9 mouse cellular contexts compared by ENCODE assay signal in genomic region chr15:27786418-27786817, GRCm38 (mm10).
DNase-seq lines count a peak whose midpoint lies in the region; ATAC-seq lines count a peak whose summit lies in the region.
"Had no signal": no experiment of that assay in that cellular context is flagged by ENCODE, and none has a peak within 500 bp of the region (broad histone marks: within the 10 kb centered on the region; RNA-seq: fewer than 3 reads in every experiment).

No protein-coding gene starts in this region.

- no peak overlapping the region; the same call in 1 of the 2 replicates for H3K4me3 ChIP-seq in lung, embryonic 16.5 days (ENCODE audit: low read length)
- no peak overlapping the region for H3K4me3 ChIP-seq in forebrain, embryonic 15.5 days
- peak overlapping the region; percentile 38 for H3K4me3 ChIP-seq in intestine, embryonic 15.5 days (replicated peaks)
- H3K4me3 ChIP-seq: liver, embryonic 15.5 days had no signal

- peak overlapping the region; percentile 49 for H3K4me2 ChIP-seq in lung, embryonic 16.5 days (ENCODE audit: low read depth, low read length)
- 0 out of 2 replicates have a peak overlapping the region, but pooled peaks have one; percentile 7 for H3K4me2 ChIP-seq in forebrain, embryonic 15.5 days (replicated peaks)
- peak overlapping the region; percentile 54 for H3K4me2 ChIP-seq in intestine, embryonic 15.5 days (replicated peaks)
- H3K4me2 ChIP-seq: liver, embryonic 15.5 days had no signal

- no peak overlapping the region for H3K9ac ChIP-seq in lung, embryonic 16.5 days (ENCODE audit: low read length)
- no peak overlapping the region for H3K9ac ChIP-seq in forebrain, embryonic 15.5 days (replicated peaks)
- peak overlapping the region; percentile 29; the same call in 1 of the 2 replicates for H3K9ac ChIP-seq in intestine, embryonic 15.5 days
- H3K9ac ChIP-seq: liver, embryonic 15.5 days had no signal

- no peaks in the 10 kb centered on the region for H3K27me3 ChIP-seq in lung, embryonic 16.5 days (ENCODE audit: control insufficient read depth, insufficient read depth, low read depth, low read length)
- no peaks in the 10 kb centered on the region for H3K27me3 ChIP-seq in forebrain, embryonic 15.5 days
- H3K27me3 ChIP-seq in intestine, embryonic 15.5 days (replicated peaks) = no peaks in the 10 kb centered on the region
- H3K27me3 ChIP-seq: liver, embryonic 15.5 days had no signal

- H3K27ac ChIP-seq in lung, embryonic 16.5 days (ENCODE audit: low read length) = peak overlapping the region; percentile 44; the same call in 1 of the 2 replicates
- H3K27ac ChIP-seq in forebrain, embryonic 15.5 days (replicated peaks) = 0 out of 2 replicates have a peak overlapping the region, but pooled peaks have one; percentile 9
- peak overlapping the region; percentile 20; the same call in 1 of the 2 replicates for H3K27ac ChIP-seq in intestine, embryonic 15.5 days
- H3K27ac ChIP-seq: liver, embryonic 15.5 days had no signal

- H3K4me1 ChIP-seq in lung, embryonic 16.5 days (replicated peaks; ENCODE audit: control insufficient read depth, insufficient read depth, low read length) = peaks cover 67% of the 10 kb centered on the region
- peaks cover 88% of the 10 kb centered on the region for H3K4me1 ChIP-seq in forebrain, embryonic 15.5 days
- peaks cover 50% of the 10 kb centered on the region for H3K4me1 ChIP-seq in intestine, embryonic 15.5 days (replicated peaks)

- intact Hi-C loops in gastrocnemius, postnatal 36 days (cut with DNase I) = no loop called here

- no peaks in the 10 kb centered on the region for H3K9me3 ChIP-seq in lung, embryonic 16.5 days (ENCODE audit: control insufficient read depth, low read length)
- no peaks in the 10 kb centered on the region for H3K9me3 ChIP-seq in forebrain, embryonic 15.5 days
- no peaks in the 10 kb centered on the region for H3K9me3 ChIP-seq in intestine, embryonic 15.5 days
- H3K9me3 ChIP-seq: liver, embryonic 15.5 days had no signal

- no peak for DNase-seq in lung, postnatal 25 days (ENCODE audit: low spot score)
- DNase-seq in skeletal muscle tissue, adult 2 months (ENCODE audit: low read depth, low spot score) = peak; percentile 44
- DNase-seq in gastrocnemius, postnatal 4 days (ENCODE audit: low spot score in 2 of 2) = no peak
- DNase-seq in gastrocnemius, postnatal 36 days = no peak
- DNase-seq in spleen, postnatal 4 days (ENCODE audit: low spot score in 2 of 2) = no peak

- 53% methylated on average over 11 of the region's 11 CpGs for WGBS in lung, embryonic 16.5 days
- 43% methylated on average over 11 of the region's 11 CpGs for WGBS in forebrain, embryonic 15.5 days
- WGBS in intestine, embryonic 15.5 days = 51% methylated on average over 11 of the region's 11 CpGs

- no peak for ATAC-seq in lung, embryonic 16.5 days (ENCODE audit: low read depth)
- ATAC-seq in forebrain, embryonic 15.5 days (replicated peaks) = no peak
- ATAC-seq in intestine, embryonic 15.5 days = no peak

- H3K36me3 ChIP-seq in lung, embryonic 16.5 days (ENCODE audit: control insufficient read depth, insufficient read depth, low read length) = no peaks in the 10 kb centered on the region
- H3K36me3 ChIP-seq in forebrain, embryonic 15.5 days = no peaks in the 10 kb centered on the region
- H3K36me3 ChIP-seq in intestine, embryonic 15.5 days = no peaks in the 10 kb centered on the region
- H3K36me3 ChIP-seq: liver, embryonic 15.5 days had no signal
